Mouse (Mus musculus): Measurements from ENCODE around the gene Gm11397. TPM values are rescaled to one million over a fixed set of nuclear protein-coding genes. Genes with fewer than 3 reads are reported as not detected.
"Not testable (repeated sequence)": the region's sequence is repeated elsewhere in the genome, so short reads cannot be mapped to it uniquely, and the experiment has no call there.

Gm11397 gene
- polyA plus RNA-seq (2015; fragmentation: Nextera tagmentation; extraction: Ambion mirVana): not detected in 2 replicates

DNA sequence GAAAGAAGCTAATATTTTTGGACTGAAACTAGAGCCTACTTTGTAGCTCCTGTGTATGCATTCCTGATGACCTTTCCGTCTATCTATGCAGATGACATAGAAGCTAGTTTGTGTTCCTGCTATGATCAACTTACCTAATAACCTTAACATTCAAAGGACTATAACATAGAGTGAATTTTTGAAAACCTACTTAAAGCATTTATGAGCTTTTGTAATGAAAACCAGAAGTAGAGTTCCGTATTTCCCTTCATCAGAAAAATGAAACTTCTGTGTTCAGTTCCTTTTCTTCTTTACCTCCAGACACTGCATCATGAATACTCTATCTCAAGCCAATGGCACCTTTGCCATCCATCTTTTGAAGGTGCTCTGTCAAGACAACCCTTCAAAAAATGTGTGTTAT lies at the start of gene Gm11397:
TSS of gene Gm11397 (plus strand) at position 301 of the 400 bp plus-strand sequence.
- not testable (repeated sequence) for H3K9me3 ChIP-seq; ATAC-seq (ENCODE audit: low read depth); H3K36me3 ChIP-seq; H3K4me1 ChIP-seq (replicated peaks); H3K27me3 ChIP-seq; H3K27ac ChIP-seq (replicated peaks); H3K4me3 ChIP-seq; H3K4me2 ChIP-seq; H3K9ac ChIP-seq
- WGBS: 90% methylated on average over 2 of the region's 2 CpGs

- H3K4me2 ChIP-seq; H3K4me1 ChIP-seq (replicated peaks); H3K9ac ChIP-seq; H3K36me3 ChIP-seq; H3K9me3 ChIP-seq; H3K27ac ChIP-seq (replicated peaks); H3K4me3 ChIP-seq; H3K27me3 ChIP-seq; ATAC-seq (ENCODE audit: low read depth): not testable (repeated sequence)
- 100% methylated on average over 1 of the region's 1 CpGs for WGBS
Measured at GRCm38 (mm10) chr13:33356666-33357065, 38.9 kb upstream of the Gm11397 start.

GRCm38 (mm10) chr13:33432714-33433113 lies 37.2 kb downstream of the Gm11397 start:
- not testable (repeated sequence) for H3K4me3 ChIP-seq; H3K27ac ChIP-seq (replicated peaks); H3K4me1 ChIP-seq (replicated peaks); H3K4me2 ChIP-seq; H3K9ac ChIP-seq; H3K36me3 ChIP-seq; ATAC-seq (ENCODE audit: low read depth); H3K27me3 ChIP-seq; H3K9me3 ChIP-seq

Other genes with a start within 250 kb of the Gm11397 start
- gene Serpinb9c, start 236.0 kb upstream of the Gm11397 start, polyA plus RNA-seq (2015; fragmentation: Nextera tagmentation; extraction: Ambion mirVana): not detected in 2 replicates
- gene Serpinb9d, start 202.8 kb upstream of the Gm11397 start, polyA plus RNA-seq (2015; fragmentation: Nextera tagmentation; extraction: Ambion mirVana): not detected in 2 replicates
- gene Serpinb9e, start 146.1 kb upstream of the Gm11397 start, polyA plus RNA-seq (2015; fragmentation: Nextera tagmentation; extraction: Ambion mirVana): not detected in 2 replicates
- not detected in 2 replicates for gene Serpinb9f, start 71.7 kb upstream of the Gm11397 start, polyA plus RNA-seq (2015; fragmentation: Nextera tagmentation; extraction: Ambion mirVana)
- not detected in 2 replicates for gene Serpinb9g, start 89.0 kb downstream of the Gm11397 start, polyA plus RNA-seq (2015; fragmentation: Nextera tagmentation; extraction: Ambion mirVana)